8 mouse cellular contexts compared by ENCODE assay signal in the genomic region with DNA sequence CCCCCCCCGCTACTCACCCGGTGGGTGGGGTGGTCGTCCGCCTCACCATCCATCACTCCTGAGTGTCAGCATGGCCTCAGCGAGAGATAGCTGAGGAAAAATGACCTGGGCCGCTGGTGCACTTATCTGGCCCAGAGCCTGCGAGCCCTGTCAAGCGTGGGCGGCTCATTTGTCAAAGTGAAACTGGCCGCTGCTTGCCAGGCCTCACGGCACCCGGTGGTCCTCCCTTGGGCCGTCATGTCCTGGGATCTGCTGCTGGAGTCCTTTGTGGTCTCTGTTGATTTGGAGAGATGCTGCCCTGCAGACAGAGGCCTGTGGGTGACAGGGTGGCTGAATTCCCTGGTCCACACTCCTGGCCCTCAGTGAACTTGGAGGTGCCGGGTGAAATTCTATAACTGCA.
DNase-seq lines count a peak whose midpoint lies in the region; ATAC-seq and TF ChIP-seq lines count a peak whose summit lies in the region.

No protein-coding gene starts in this region.

- TF ChIP-seq CTCF in intestine, postnatal 0 days (IDR thresholded peaks at IDR 0.05; ENCODE audit: low read depth): no peak

- intact Hi-C loops in heart, postnatal 25 days (cut with DNase I): no loop called here

- peak overlapping the region; percentile 59 for H3K4me2 ChIP-seq in heart, embryonic 13.5 days
- peak overlapping the region; percentile 48 for H3K4me2 ChIP-seq in intestine, postnatal 0 days (replicated peaks; ENCODE audit: low read depth)
- H3K4me2 ChIP-seq in myocyte (ENCODE audit: low read depth): peak overlapping the region; percentile 71

- no peaks in the 10 kb centered on the region for H3K79me2 ChIP-seq in myocyte (ENCODE audit: control insufficient read depth, insufficient read depth)

- H3ac ChIP-seq in myocyte (ENCODE audit: control insufficient read depth, insufficient read length): no peak overlapping the region

- WGBS in heart, embryonic 13.5 days: 7% methylated on average over 13 of the region's 14 CpGs
- WGBS in intestine, postnatal 0 days: 22% methylated on average over 10 of the region's 14 CpGs

- H3K27ac ChIP-seq in heart, embryonic 13.5 days (replicated peaks): 0 out of 2 replicates have a peak overlapping the region, but pooled peaks have one; percentile 8
- H3K27ac ChIP-seq in brown adipose tissue, adult 24 weeks (replicated peaks; ENCODE audit: low read depth, low read length): no peak overlapping the region
- no peak overlapping the region for H3K27ac ChIP-seq in intestine, postnatal 0 days (ENCODE audit: low read depth, low read length)

- TF ChIP-seq POLR2A in myocyte (IDR thresholded peaks at IDR 0.05; ENCODE audit: insufficient read length, low read depth): no peak

- no peaks in the 10 kb centered on the region for H3K9me3 ChIP-seq in heart, embryonic 13.5 days
- no peaks in the 10 kb centered on the region for H3K9me3 ChIP-seq in intestine, postnatal 0 days (ENCODE audit: control insufficient read depth)

- ATAC-seq in heart, embryonic 13.5 days (ENCODE audit: extremely low read depth, insufficient number of reproducible peaks, low FRiP score, low TSS enrichment): no peak
- ATAC-seq in intestine, postnatal 0 days: no peak
- ATAC-seq in granulocyte monocyte progenitor cell, adult 5-6 weeks (replicated peaks; ENCODE audit: poor library complexity, severe bottlenecking): no peak

- H3K27me3 ChIP-seq in heart, embryonic 13.5 days (replicated peaks): peaks cover 86% of the 10 kb centered on the region
- H3K27me3 ChIP-seq in intestine, postnatal 0 days (replicated peaks; ENCODE audit: control insufficient read depth, insufficient read depth, low read length): 0 out of 2 replicates have a peak, but pooled peaks cover 3% of the 10 kb centered on the region
- peaks cover 52% of the 10 kb centered on the region for H3K27me3 ChIP-seq in myocyte (ENCODE audit: control insufficient read depth, insufficient read depth, insufficient read length)

- peak overlapping the region; percentile 57 for H3K9ac ChIP-seq in heart, embryonic 13.5 days
- 0 out of 2 replicates have a peak overlapping the region, but pooled peaks have one; percentile 7 for H3K9ac ChIP-seq in intestine, postnatal 0 days (ENCODE audit: low read depth, low read length)

- H3K4me3 ChIP-seq in heart, embryonic 13.5 days: peak overlapping the region; percentile 30
- peak overlapping the region; percentile 48; the same call in 1 of the 2 replicates for H3K4me3 ChIP-seq in brown adipose tissue, adult 24 weeks (ENCODE audit: insufficient read depth, low read depth, low read length)
- H3K4me3 ChIP-seq in intestine, postnatal 0 days (ENCODE audit: low read depth, low read length): no peak overlapping the region
- H3K4me3 ChIP-seq in myocyte: no peak overlapping the region

- no peaks in the 10 kb centered on the region for H3K36me3 ChIP-seq in heart, embryonic 13.5 days
- H3K36me3 ChIP-seq in intestine, postnatal 0 days (ENCODE audit: control insufficient read depth, insufficient read depth): no peaks in the 10 kb centered on the region
- no peaks in the 10 kb centered on the region for H3K36me3 ChIP-seq in myocyte (ENCODE audit: control insufficient read depth, insufficient read depth)

- DNase-seq in heart, postnatal 25 days (ENCODE audit: low spot score): no peak
- DNase-seq in layer of hippocampus, adult 8-10 months (ENCODE audit: low spot score in 2 of 2): no peak
- DNase-seq in right cerebral cortex, adult 18-20 months: no peak

- peaks cover 22% of the 10 kb centered on the region for H3K4me1 ChIP-seq in heart, embryonic 13.5 days
- no peaks in the 10 kb centered on the region for H3K4me1 ChIP-seq in brown adipose tissue, adult 24 weeks (ENCODE audit: control insufficient read depth, insufficient read depth, insufficient read length, low read length)
- H3K4me1 ChIP-seq in intestine, postnatal 0 days (replicated peaks; ENCODE audit: control insufficient read depth, insufficient read depth, low read length): no peaks in the 10 kb centered on the region

TF ChIP-seq in myocyte, 11 proteins besides CTCF, POLR2A, EP300 and RAD21:
- TF ChIP-seq MAX (IDR thresholded peaks at IDR 0.05; ENCODE audit: low read depth): no peak
- TF ChIP-seq E2F4 (IDR thresholded peaks at IDR 0.05; ENCODE audit: insufficient read depth): no peak
- no peak for TF ChIP-seq MYOG (IDR thresholded peaks at IDR 0.05; ENCODE audit: control insufficient read depth in 1 of 3, insufficient read depth in 1 of 3, insufficient read length in 2 of 3, low read depth in 2 of 3)
- TF ChIP-seq REST (IDR thresholded peaks at IDR 0.05; ENCODE audit: insufficient read depth, insufficient read length): no peak
- TF ChIP-seq TCF12 (IDR thresholded peaks at IDR 0.05; ENCODE audit: insufficient read depth, poor library complexity, severe bottlenecking): no peak
- TF ChIP-seq MYOD1 (IDR thresholded peaks at IDR 0.05; ENCODE audit: control insufficient read depth in 1 of 3, insufficient read length in 2 of 3, low read depth in 2 of 3): no peak
- TF ChIP-seq TCF3 (IDR thresholded peaks at IDR 0.05; ENCODE audit: insufficient read length, low read depth): no peak
- TF ChIP-seq USF1 (IDR thresholded peaks at IDR 0.05; ENCODE audit: low read depth): no peak
- TF ChIP-seq POLR2AphosphoS2 (IDR thresholded peaks at IDR 0.05; ENCODE audit: insufficient read length, low read depth): no peak
- no peak for TF ChIP-seq CEBPB (IDR thresholded peaks at IDR 0.05; ENCODE audit: insufficient read depth, poor library complexity, severe bottlenecking)
- TF ChIP-seq SRF (IDR thresholded peaks at IDR 0.05; ENCODE audit: control insufficient read depth, insufficient read length, low read depth): no peak

Comparison
In these comparisons a context has a peak if more than half of its experiments do, and no peak if none do; other contexts are left out.
1. H3K4me3 ChIP-seq: peak in heart, embryonic 13.5 days (single experiment) and brown adipose tissue, adult 24 weeks (single experiment); none in intestine, postnatal 0 days (single experiment) and myocyte (single experiment).
2. Peak in every context shown above with its lines, with median percentiles within 50 percentile points of each other: H3K4me2 ChIP-seq.